Mouse (Mus musculus): ENCODE measurements around the gene Mnat1. TPM values are rescaled to one million over a fixed set of nuclear protein-coding genes. Genes with fewer than 3 reads are reported as not detected.

Mnat1 gene
- polyA plus RNA-seq, 1 experiment: 0.35 TPM

DNA sequence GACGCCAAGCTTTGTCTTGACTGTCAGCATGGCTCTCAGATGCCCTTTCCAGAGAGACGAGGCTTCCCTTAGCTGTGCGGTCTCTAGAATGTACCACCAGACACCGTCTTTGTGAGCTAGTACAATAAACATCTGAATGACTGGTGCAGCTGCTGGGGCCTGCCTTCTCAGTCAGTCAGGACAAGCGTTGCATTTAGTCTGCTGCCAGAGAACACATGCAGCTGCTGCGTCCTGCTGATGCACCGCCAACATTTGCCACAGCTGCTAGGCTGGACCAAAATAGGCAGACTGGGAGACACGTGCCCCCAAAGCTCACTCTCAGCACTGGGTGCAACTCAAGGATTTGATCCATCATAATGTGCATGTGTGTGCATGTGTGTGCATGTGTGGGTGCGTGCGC lies 118.4 kb downstream of the Mnat1 start:
- H3K9me3 ChIP-seq (ENCODE audit: control insufficient read depth, low read length): no peaks in the 10 kb centered on the region
- H3K4me3 ChIP-seq (replicated peaks): no peak overlapping the region
- H3K36me3 ChIP-seq (ENCODE audit: control insufficient read depth): no peaks in the 10 kb centered on the region
- no peak for TF ChIP-seq TAL1 (IDR thresholded peaks at IDR 0.05; ENCODE audit: low read length)
- no peaks in the 10 kb centered on the region for H3K4me1 ChIP-seq (ENCODE audit: control insufficient read depth)
- H3K27me3 ChIP-seq (ENCODE audit: control insufficient read depth): no peaks in the 10 kb centered on the region

DNA sequence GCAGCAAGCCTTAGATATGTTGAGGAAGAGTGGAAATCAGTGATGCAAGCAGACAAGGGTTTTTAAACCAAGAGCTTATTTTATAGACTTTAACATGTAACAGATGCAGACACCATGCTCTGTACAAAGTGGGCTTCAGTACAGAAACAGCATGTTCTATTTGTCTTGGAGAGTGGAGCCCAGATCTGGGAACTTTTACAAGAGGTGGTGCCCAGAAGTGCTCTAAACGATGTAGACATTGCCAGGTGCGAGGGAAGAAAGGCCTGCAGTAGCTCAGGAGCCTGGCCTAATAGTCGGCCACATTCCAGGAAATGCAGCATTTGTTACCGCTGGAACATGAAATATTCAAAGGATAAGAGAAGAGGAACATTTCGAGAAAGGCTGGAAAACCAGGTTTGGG lies 122.2 kb downstream of the Mnat1 start:
- no peaks in the 10 kb centered on the region for H3K4me1 ChIP-seq (ENCODE audit: control insufficient read depth)
- H3K36me3 ChIP-seq (ENCODE audit: control insufficient read depth): no peaks in the 10 kb centered on the region
- H3K9me3 ChIP-seq (ENCODE audit: control insufficient read depth, low read length): no peaks in the 10 kb centered on the region
- TF ChIP-seq TAL1 (IDR thresholded peaks at IDR 0.05; ENCODE audit: low read length): no peak
- no peak for TF ChIP-seq GATA1 (IDR thresholded peaks at IDR 0.05; ENCODE audit: low read length)
- no peak overlapping the region for H3K4me3 ChIP-seq (replicated peaks)
- H3K27me3 ChIP-seq (ENCODE audit: control insufficient read depth): no peaks in the 10 kb centered on the region

DNA sequence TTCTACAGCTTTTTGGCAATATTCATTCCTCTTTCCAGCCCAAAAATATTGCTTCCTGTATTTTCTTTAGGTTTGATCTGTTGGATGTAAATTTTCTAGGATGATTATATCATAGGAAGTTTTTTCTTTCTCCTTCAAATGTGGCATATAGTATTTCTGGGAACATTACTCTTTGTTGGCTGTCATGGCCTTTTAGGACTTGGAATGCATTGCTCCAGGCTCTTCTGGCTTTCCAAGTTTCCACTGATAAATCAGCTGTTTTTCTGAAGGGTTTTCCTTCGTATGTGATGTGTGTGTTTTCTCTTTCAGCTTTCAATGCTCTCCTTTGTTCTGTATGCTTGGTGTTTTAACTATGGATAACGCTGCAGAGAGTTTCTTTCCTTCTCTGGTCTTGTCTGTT lies 131.5 kb downstream of the Mnat1 start:
- H3K36me3 ChIP-seq (ENCODE audit: control insufficient read depth): no peaks in the 10 kb centered on the region
- no peaks in the 10 kb centered on the region for H3K4me1 ChIP-seq (ENCODE audit: control insufficient read depth)
- no peak for TF ChIP-seq TAL1 (IDR thresholded peaks at IDR 0.05; ENCODE audit: low read length)
- TF ChIP-seq GATA1 (IDR thresholded peaks at IDR 0.05; ENCODE audit: low read length): no peak
- H3K4me3 ChIP-seq (replicated peaks): no peak overlapping the region
- H3K27me3 ChIP-seq (ENCODE audit: control insufficient read depth): no peaks in the 10 kb centered on the region
- H3K9me3 ChIP-seq (ENCODE audit: control insufficient read depth, low read length): no peaks in the 10 kb centered on the region

DNA sequence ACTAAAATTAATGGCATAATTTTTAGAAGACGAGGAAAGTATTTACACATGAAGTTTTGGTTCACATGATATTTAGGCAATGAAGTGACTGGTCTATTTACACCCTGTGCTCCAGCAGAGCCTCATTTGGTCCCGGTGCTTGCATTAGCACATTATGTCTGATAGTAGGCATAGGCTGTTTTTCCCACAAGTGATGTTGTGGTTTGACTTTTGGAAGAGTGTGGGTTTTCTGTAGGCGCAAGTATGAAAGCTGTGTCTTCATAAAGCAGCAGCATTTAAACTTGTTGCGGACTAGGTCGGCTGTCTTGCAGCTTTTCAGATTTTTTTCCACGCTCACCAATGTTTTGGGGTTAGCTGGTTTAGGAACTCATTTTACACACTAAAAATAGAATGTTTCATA lies 135.8 kb downstream of the Mnat1 start:
- no peaks in the 10 kb centered on the region for H3K36me3 ChIP-seq (ENCODE audit: control insufficient read depth)
- no peaks in the 10 kb centered on the region for H3K4me1 ChIP-seq (ENCODE audit: control insufficient read depth)
- no peak overlapping the region for H3K4me3 ChIP-seq (replicated peaks)
- TF ChIP-seq TAL1 (IDR thresholded peaks at IDR 0.05; ENCODE audit: low read length) (no peak), GATA1 (IDR thresholded peaks at IDR 0.05; ENCODE audit: low read length) (no peak)
- H3K9me3 ChIP-seq (ENCODE audit: control insufficient read depth, low read length): no peaks in the 10 kb centered on the region
- no peaks in the 10 kb centered on the region for H3K27me3 ChIP-seq (ENCODE audit: control insufficient read depth)

GRCm38 (mm10) chr12:73260339-73260738 lies 136.8 kb downstream of the Mnat1 start:
- TF ChIP-seq GATA1 (IDR thresholded peaks at IDR 0.05; ENCODE audit: low read length) (no peak), TAL1 (IDR thresholded peaks at IDR 0.05; ENCODE audit: low read length) (no peak)
- H3K9me3 ChIP-seq (ENCODE audit: control insufficient read depth, low read length): no peaks in the 10 kb centered on the region
- H3K36me3 ChIP-seq (ENCODE audit: control insufficient read depth): no peaks in the 10 kb centered on the region
- H3K4me3 ChIP-seq (replicated peaks): no peak overlapping the region
- no peaks in the 10 kb centered on the region for H3K4me1 ChIP-seq (ENCODE audit: control insufficient read depth)
- H3K27me3 ChIP-seq (ENCODE audit: control insufficient read depth): no peaks in the 10 kb centered on the region

DNA sequence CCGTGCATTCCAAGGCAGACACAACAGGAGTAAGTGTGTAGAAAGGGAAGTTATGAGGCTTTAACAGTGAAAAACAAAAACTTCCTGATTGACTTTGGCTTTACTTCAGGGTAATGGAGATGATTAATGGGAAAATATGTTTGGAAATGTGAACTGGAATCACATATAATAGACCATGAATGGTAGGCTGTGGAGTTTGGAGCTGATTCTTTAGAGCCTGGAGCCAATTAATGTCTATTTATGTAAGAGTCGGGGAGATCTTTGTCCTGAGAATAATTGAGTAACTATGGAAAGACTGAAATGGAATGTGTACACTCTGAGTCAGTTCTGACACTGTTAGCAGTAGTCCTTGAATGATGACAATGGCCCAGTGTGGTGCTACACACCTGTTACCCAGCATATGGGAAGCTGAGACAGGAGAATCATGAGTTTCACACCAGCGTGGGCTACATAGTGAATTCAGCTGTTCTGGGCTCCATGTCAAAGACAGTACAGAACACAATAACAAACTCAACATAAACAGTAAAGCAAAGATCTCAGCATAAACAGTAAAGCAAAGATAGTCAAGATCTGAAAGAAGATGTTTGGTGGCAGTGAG lies 142.0 kb downstream of the Mnat1 start:
- Histone ChIP-seq H3K27me3 (ENCODE audit: control insufficient read depth) (no peaks in the 10 kb centered on the region), H3K36me3 (ENCODE audit: control insufficient read depth) (no peaks in the 10 kb centered on the region), H3K4me1 (ENCODE audit: control insufficient read depth) (no peaks in the 10 kb centered on the region), H3K9me3 (ENCODE audit: control insufficient read depth, low read length) (no peaks in the 10 kb centered on the region), H3K4me3 (replicated peaks) (no peak overlapping the region)
- no peak for TF ChIP-seq GATA1 (IDR thresholded peaks at IDR 0.05; ENCODE audit: low read length)

- no peak overlapping the region for H3K4me3 ChIP-seq (replicated peaks)
- H3K4me1 ChIP-seq (ENCODE audit: control insufficient read depth): no peaks in the 10 kb centered on the region
- H3K27me3 ChIP-seq (ENCODE audit: control insufficient read depth): no peaks in the 10 kb centered on the region
- no peaks in the 10 kb centered on the region for H3K9me3 ChIP-seq (ENCODE audit: control insufficient read depth, low read length)
- no peaks in the 10 kb centered on the region for H3K36me3 ChIP-seq (ENCODE audit: control insufficient read depth)
- TF ChIP-seq GATA1 (IDR thresholded peaks at IDR 0.05; ENCODE audit: low read length): no peak
- TF ChIP-seq TAL1 (IDR thresholded peaks at IDR 0.05; ENCODE audit: low read length): no peak
Observed at GRCm38 (mm10) chr12:73266597-73266996, 143.1 kb downstream of the Mnat1 start.

GRCm38 (mm10) chr12:73268497-73268896 lies 145.0 kb downstream of the Mnat1 start:
- Histone ChIP-seq H3K36me3 (ENCODE audit: control insufficient read depth) (peaks cover 3% of the 10 kb centered on the region; the same call in 1 of the 2 replicates), H3K27me3 (ENCODE audit: control insufficient read depth) (no peaks in the 10 kb centered on the region), H3K9me3 (ENCODE audit: control insufficient read depth, low read length) (no peaks in the 10 kb centered on the region), H3K4me1 (ENCODE audit: control insufficient read depth) (no peaks in the 10 kb centered on the region), H3K4me3 (replicated peaks) (no peak overlapping the region)
- TF ChIP-seq GATA1 (IDR thresholded peaks at IDR 0.05; ENCODE audit: low read length) (no peak), TAL1 (IDR thresholded peaks at IDR 0.05; ENCODE audit: low read length) (no peak)

DNA sequence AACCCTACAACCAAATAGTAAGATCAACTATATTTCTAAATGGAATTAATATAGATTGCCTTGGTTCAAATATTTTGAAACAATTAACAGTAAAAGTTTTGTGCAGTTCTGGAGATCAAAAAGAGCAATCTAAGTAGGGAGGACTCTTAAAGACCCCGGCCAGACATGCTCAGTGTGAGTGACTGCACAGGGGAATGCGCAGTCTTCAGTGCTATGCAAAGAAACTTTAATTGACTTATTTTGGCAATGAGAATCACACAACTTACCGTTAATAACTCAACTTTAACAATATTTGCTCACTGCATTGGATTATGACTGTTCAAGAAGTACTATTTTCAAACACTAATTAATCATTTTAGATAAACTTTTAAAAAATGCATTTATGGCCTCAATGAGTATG lies 146.0 kb downstream of the Mnat1 start:
- TF ChIP-seq GATA1 (IDR thresholded peaks at IDR 0.05; ENCODE audit: low read length): no peak
- TF ChIP-seq TAL1 (IDR thresholded peaks at IDR 0.05; ENCODE audit: low read length): no peak
- H3K27me3 ChIP-seq (ENCODE audit: control insufficient read depth): no peaks in the 10 kb centered on the region
- no peak overlapping the region for H3K4me3 ChIP-seq (replicated peaks)
- no peaks in the 10 kb centered on the region for H3K4me1 ChIP-seq (ENCODE audit: control insufficient read depth)
- H3K36me3 ChIP-seq (ENCODE audit: control insufficient read depth): peaks cover 3% of the 10 kb centered on the region; the same call in 1 of the 2 replicates
- no peaks in the 10 kb centered on the region for H3K9me3 ChIP-seq (ENCODE audit: control insufficient read depth, low read length)

DNA sequence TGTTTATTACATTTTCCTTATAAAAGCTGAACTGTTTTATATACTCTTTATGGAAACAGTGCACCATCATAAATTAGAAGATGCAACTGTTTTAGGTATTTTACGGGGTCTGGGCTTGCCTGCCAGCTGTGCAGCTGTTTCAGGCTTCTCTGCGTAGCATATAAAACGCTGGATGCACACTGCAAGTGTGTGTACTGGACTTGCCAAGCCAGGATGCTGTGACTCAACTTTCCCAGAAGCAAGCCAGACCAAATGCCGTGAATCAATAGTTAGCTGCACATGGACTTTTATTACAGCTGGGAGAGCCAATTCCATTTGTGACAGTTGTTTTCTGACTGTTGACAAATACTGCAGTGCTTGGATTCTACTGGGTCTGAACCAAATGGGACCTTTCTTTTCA lies 146.4 kb downstream of the Mnat1 start:
- Histone ChIP-seq H3K4me3 (replicated peaks) (no peak overlapping the region), H3K36me3 (ENCODE audit: control insufficient read depth) (peaks cover 4% of the 10 kb centered on the region), H3K9me3 (ENCODE audit: control insufficient read depth, low read length) (no peaks in the 10 kb centered on the region), H3K4me1 (ENCODE audit: control insufficient read depth) (no peaks in the 10 kb centered on the region), H3K27me3 (ENCODE audit: control insufficient read depth) (no peaks in the 10 kb centered on the region)
- no peak for TF ChIP-seq GATA1 (IDR thresholded peaks at IDR 0.05; ENCODE audit: low read length)
- TF ChIP-seq TAL1 (IDR thresholded peaks at IDR 0.05; ENCODE audit: low read length): no peak

Data from erythroblast, embryonic 14.5 days (primary cell).